Mouse (Mus musculus): ENCODE measurements around the gene Smarcd3.

- TF ChIP-seq CTCF (IDR thresholded peaks at IDR 0.05; ENCODE audit: control insufficient read depth, insufficient read depth, insufficient read length) (no peak), USF1 (IDR thresholded peaks at IDR 0.05; ENCODE audit: low read depth) (no peak), MYOD1 (IDR thresholded peaks at IDR 0.05; ENCODE audit: control insufficient read depth, insufficient read length, low read depth) (no peak), MAX (IDR thresholded peaks at IDR 0.05) (no peak), MYOG (IDR thresholded peaks at IDR 0.05; ENCODE audit: control insufficient read depth, extremely low read depth, insufficient read length) (no peak), FOSL1 (IDR thresholded peaks at IDR 0.05; ENCODE audit: insufficient read depth, low read length, poor library complexity, severe bottlenecking) (no peak), CEBPB (IDR thresholded peaks at IDR 0.05; ENCODE audit: low read depth) (no peak)
Measured at GRCm38 (mm10) chr5:24639081-24639480, 14.9 kb upstream of the Smarcd3 start.

Data from C2C12 (cell line).